Mouse (Mus musculus): ENCODE data around the gene Rps6kl1.

Gene Rps6kl1

GRCm38 (mm10) chr12:85101521-85102106 is 49.5 kb downstream of the Rps6kl1 start:
- DNase-seq = no peak

DNA sequence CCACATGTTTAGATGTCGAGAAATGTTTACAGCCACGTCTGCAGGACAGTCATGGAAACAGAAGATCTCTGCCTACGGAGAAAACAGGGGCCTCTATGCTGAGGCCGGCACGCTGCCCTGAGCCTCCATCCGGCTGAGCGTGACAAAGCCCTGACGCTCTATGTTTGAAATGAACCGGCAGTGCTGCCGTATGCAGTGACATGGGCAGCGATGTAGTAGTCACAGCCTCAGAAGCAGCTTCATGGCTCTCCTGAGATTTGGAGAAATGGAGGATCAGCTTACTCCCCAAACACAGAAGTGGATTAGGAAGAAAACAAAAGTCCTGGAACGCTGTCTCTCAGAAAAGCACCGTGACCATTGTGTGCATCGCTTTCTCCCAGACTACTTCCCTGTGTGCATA is 50.1 kb downstream of the Rps6kl1 start:
- no peak for DNase-seq

DNA sequence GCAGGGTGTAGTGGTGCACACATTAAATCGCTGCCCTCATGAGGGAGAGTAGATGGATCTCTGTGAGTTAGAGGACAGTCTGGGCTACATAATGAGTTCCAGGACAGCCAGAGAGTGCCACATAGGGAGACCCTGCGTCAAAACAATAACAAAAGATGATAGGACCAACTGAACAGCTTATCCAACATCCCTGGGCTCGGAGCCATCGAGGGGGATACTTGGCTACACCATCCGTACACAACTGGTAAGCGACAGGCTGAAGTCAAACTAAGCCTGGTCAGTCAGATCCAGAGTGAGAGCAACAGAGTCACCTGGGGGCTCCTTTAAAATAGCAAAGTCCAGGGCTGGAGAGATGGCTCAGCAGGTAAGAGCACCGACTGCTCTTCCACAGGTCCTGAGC is 55.2 kb downstream of the Rps6kl1 start:
- no peak for DNase-seq

- no peak for DNase-seq
These were observed 55.9 kb downstream of the Rps6kl1 start for GRCm38 (mm10) chr12:85095146-85095545.

DNA sequence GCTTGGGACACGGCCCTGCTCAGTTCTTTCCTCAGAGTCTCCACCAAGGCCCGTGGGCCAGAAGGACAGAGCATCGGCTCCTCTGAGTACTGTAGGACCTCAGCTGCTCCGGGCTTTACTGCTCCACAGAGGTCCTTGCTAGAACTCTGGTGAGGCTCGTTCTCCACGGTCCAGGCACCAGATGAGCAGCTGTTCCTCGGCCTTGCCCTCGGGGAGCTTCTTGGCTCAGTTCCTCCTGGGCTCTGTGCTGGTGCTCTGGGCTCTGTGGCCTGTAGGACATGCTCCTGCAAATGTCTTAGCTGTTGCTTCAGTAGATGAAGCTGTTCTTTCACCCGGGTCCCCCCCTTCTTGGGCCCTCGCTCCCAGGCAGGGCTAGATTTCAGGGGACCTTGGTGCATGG is 56.4 kb downstream of the Rps6kl1 start:
- no peak for DNase-seq

- peak; percentile 55 for DNase-seq
These were observed 57.1 kb downstream of the Rps6kl1 start for GRCm38 (mm10) chr12:85094010-85094409.

- DNase-seq = peak; percentile 84
These were observed 58.9 kb downstream of the Rps6kl1 start for GRCm38 (mm10) chr12:85092214-85092613.

GRCm38 (mm10) chr12:85091190-85091589 is 59.9 kb downstream of the Rps6kl1 start:
- DNase-seq = no peak

- no peak for DNase-seq
These were observed 63.2 kb downstream of the Rps6kl1 start for GRCm38 (mm10) chr12:85087845-85088244.
